Mouse (Mus musculus): Measurements from ENCODE around the gene Ccl9.

Gene Ccl9

GRCm38 (mm10) chr11:83578186-83578760, at the start of gene Ccl9:
Gene Ccl9 (minus strand): TSS chr11:83578636.
- no peak for DNase-seq (ENCODE audit: low spot score)

DNA sequence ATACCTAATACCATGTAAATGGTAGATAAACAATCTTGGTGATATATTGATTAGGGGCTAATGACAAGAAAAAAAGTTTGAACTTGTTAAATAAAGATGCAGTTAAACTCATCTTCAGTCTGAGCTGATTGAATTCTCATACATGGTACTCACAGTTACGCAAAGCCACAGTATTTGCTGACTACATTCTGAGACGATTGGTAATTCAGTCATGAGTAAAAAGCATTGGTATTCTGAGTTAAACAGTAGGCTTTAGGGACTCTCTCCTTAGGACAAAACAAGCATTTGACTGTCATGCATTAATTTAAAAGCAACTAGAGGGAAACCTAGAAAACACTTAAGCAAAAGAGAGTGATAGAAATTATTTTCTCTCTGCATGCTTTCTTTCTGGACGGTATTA, 45.1 kb upstream of the Ccl9 start:
- DNase-seq (ENCODE audit: low spot score): no peak

- no peak for DNase-seq (ENCODE audit: low spot score)
These were observed 40.6 kb upstream of the Ccl9 start for GRCm38 (mm10) chr11:83619037-83619436.

DNA sequence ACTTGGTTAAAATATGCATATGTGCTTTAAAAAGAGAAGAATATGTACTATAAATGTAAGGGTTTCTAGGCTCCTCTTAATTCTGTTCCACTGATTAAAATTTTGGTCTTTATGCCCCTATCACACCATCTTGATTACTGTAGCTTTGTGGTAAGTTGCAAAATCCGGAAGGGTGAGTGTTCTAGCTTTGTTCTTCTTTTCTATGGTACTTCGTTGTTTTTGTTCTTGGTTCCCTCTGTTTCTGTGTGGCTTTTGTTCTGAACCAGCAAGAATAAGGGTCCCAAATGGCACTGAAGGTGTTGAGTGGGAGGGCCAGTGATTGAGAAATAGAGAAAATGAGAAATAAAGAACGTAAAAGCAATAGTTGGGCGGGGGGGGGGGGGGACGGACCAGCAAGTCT, 39.8 kb upstream of the Ccl9 start:
- DNase-seq (ENCODE audit: low spot score): no peak

DNA sequence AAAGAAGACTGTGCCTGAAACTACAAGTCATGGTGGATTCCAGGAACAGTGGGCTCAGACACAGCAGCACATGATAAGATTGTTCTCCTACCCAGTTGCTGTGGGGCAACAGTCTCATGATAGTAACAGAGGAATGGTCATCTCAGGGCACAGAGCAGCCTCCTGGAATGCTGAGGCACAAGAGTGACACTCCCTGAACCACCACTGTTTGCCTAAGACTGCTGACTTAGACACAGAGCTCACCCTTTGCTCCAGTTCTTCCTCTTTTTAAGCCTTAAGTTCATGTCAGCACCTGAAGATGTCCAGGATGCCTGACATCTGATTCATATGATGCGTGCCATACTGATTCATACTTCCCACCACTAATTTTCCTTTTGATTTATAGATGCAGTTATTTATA, 38.1 kb upstream of the Ccl9 start:
- no peak for DNase-seq (ENCODE audit: low spot score)

- DNase-seq (ENCODE audit: low spot score): no peak
These were observed 32.5 kb upstream of the Ccl9 start for GRCm38 (mm10) chr11:83610900-83611299.

- no peak for DNase-seq (ENCODE audit: low spot score)
These were observed 28.0 kb upstream of the Ccl9 start for GRCm38 (mm10) chr11:83606396-83606795.

- no peak for DNase-seq (ENCODE audit: low spot score)
These were observed 27.1 kb upstream of the Ccl9 start for GRCm38 (mm10) chr11:83605535-83605934.

DNA sequence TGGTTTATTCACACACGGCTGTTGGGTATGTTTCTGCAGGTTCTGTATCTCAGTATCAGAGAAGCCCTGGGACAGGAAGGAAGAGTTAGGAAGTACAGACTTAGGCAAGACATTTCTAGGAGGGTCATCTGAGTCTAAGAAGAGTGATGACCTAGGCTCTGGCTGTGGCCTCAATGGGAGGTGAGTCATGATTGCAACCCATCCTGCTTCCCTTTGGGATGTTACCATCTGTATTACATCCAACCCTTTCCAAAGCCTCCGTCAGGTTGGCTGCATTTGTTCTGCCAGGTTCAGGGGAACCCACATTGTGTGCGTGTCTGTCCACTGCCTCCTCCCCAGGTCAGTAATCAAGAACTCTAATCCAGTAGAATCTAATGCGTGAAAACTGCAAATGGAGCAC, 26.3 kb upstream of the Ccl9 start:
- no peak for DNase-seq (ENCODE audit: low spot score)

DNA sequence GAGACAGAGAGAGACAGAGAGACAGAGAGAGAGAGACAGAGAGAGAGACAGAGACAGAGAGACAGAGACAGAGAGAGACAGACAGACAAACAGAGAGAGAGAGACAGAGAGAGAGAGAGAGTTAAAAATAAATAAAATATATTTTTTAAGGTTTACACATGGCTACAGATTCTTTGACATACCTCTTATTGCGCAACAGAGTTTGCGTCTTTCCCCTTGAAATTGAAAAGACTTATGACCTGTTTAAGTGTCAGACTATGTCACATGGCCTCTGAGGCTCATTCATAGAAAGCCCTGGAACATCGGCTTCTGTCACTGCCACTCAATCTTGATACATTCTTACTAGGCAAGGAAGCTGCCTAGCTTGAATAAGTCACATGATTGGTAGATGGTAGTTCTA, 25.0 kb upstream of the Ccl9 start:
- no peak for DNase-seq (ENCODE audit: low spot score)

GRCm38 (mm10) chr11:83600576-83600975, 22.1 kb upstream of the Ccl9 start:
- no peak for DNase-seq (ENCODE audit: low spot score)

- no peak for DNase-seq (ENCODE audit: low spot score)
These were observed 20.6 kb upstream of the Ccl9 start for GRCm38 (mm10) chr11:83598991-83599390.

GRCm38 (mm10) chr11:83598207-83598837, 19.9 kb upstream of the Ccl9 start:
- DNase-seq (ENCODE audit: low spot score): no peak

DNA sequence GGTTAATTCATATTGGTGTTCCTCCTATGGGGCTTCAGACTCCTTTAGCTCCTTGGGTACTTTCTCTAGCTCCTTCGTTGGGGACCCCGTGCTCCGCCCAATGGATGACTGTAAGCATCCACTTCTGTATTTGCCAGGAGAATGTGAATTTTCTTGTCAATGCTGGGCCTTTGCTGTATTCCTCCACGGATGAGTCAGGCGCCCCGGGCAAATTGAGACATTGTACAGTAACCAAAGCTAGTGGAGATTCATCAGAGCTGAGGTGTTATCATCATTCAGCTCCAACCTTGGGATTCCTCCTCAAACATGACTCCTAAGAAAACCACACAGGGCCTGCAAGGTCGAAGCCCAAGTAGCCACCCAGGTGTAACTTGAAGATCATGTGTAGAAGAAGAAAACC, 19.4 kb upstream of the Ccl9 start:
- no peak for DNase-seq (ENCODE audit: low spot score)

DNA sequence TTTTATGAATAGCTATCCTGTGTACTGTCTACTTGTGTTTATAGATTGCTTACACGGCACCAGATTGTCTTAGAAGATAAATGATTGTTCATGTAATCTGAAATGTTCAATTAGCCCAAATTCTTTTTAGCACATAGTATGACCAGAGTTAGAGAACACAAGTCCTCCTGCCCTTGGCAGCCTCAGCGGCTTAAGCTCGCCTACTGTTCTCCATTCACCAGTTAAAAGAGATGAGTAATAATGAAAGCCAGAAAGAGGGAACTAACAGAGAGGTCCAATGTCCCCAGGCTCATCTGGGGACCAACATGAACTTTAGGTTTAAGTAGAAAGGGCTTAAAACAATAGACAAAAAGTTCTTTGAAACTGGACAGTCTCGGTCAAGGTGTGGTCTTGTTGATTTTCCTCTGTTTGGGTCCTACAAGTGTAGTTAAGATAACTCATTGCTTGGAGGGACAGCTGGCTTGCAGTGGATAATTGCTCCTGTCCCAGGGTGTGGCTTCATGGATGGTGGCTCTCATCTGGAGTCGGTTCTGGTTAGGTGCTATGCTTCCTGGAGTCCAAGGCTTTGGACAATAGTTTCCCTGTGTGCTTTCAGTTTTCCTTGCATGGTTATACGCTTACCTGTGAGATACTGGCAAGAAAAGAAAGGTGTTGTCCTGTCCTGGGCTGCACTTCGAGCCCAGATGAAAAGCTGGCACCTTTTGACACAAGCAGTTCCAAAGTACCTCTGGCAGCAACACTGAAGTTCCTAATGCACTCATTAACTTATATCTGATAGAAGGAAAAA, 17.4 kb upstream of the Ccl9 start:
- no peak for DNase-seq (ENCODE audit: low spot score)

GRCm38 (mm10) chr11:83593453-83593852, 15.0 kb upstream of the Ccl9 start:
- DNase-seq (ENCODE audit: low spot score): no peak

- DNase-seq (ENCODE audit: low spot score): no peak
These were observed 14.4 kb upstream of the Ccl9 start, which contains the start of gene Ccl6 for GRCm38 (mm10) chr11:83592853-83593252. Gene Ccl6 (minus strand): TSS chr11:83593087.

- no peak for DNase-seq (ENCODE audit: low spot score)
These were observed 5.8 kb upstream of the Ccl9 start for GRCm38 (mm10) chr11:83584232-83584631.

- no peak for DNase-seq (ENCODE audit: low spot score)
These were observed 5.0 kb upstream of the Ccl9 start for GRCm38 (mm10) chr11:83583450-83583754.

GRCm38 (mm10) chr11:83582626-83583449, 4.4 kb upstream of the Ccl9 start:
- DNase-seq (ENCODE audit: low spot score): no peak

- no peak for DNase-seq (ENCODE audit: low spot score)
These were observed 3.5 kb upstream of the Ccl9 start for GRCm38 (mm10) chr11:83581626-83582610.

Measured in c-Kit-positive CD71-positive TER-119-positive erythroid progenitor cells, embryonic 14.5 days (primary cell).